Mouse (Mus musculus): Measurements from ENCODE around the gene Rpl35a. TPM values are rescaled to one million over a fixed set of nuclear protein-coding genes. Genes with fewer than 3 reads are reported as not detected.
A peak's percentile ranks its signal among the peaks of the same experiment; 100 is the strongest.

The Rpl35a gene
- polyA plus RNA-seq (2012; rRNA removed), result 425 and 427 TPM in 2 replicates

DNA sequence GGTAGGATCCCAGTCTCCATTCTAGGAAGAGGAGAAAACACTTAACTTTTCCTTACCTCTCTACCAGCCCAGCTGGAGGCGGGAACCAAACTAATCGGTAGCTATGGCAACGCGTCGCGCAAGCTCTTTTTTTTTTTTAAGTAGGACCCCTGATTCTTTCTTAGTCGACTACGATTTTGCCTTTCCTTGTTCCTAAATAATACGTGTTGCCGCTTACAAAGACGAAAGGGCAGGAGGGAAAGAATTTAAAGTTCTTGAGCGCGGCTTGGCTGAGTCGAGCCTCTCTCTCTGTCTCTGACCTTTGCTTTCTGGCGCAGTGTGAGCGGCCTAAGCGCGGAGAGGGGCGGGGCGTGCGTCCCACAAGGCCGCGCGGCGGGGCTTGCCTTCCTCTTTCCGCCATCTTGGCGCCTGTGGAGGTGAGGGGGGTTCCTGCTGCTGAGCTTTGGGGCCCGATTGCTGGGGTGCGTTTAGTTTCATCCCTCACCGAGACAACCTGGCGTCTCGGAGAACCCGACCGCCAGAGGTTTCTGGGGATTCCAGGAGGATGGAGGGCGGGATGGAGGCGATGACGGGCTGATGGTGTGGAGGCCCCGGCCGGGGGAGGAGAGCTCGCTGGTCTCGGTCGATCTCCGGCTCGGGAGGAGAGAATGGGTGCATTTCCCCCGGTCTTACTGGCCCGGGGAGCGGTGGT, at the start of gene Rpl35a, which contains the start of gene Iqcg:
Gene Rpl35a (plus strand): TSS at position 359 of the 691 bp plus-strand sequence.
Gene Iqcg (minus strand): TSS at position 124 of the 691 bp plus-strand sequence.
- DNase-seq (ENCODE audit: low read depth, low spot score), result peak; percentile 78
- under 1% methylated on average over 47 of the region's 47 CpGs for WGBS

DNA sequence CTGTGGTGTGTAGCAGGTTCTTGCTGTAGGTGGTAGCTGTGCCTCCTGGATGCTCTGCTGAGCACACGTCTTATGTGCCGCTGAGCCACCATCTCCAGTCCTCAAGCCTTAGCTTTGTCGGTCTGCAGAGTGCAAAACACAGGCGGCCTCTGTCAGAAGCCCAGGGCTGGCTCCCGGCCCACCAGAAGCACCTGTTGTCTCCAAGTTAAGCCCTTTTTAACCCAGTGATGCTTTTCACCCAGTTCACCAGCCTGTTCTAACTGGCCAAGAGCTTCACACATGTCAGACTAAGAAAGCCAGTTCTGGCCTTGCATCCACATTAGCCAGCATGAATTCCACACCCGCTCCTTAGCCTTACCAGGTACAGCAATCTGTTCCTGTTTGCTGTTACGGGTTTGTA, 49.4 kb upstream of the Rpl35a start:
- 85% methylated on average over 7 of the region's 7 CpGs for WGBS
- no peak for DNase-seq (ENCODE audit: low read depth, low spot score)

DNA sequence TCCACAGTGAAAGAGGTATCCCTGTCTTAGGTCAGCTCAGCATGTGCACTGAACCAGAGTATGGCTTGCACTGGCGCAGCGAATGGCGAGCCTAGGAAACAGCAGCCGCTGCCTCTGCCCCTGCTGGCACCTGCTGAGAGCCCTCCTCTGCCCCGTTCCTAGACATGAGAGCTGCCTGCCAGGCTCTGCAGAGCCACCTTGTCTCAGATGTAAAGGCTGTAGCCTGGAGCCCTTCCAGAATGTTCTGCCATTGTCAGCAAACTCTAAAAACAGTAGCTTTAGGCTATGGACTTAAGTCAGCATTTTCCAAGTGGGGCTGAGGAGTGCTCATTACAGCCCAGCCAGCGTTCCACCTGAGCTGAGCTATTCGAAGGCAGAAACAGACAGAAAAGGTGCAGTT, 48.8 kb upstream of the Rpl35a start:
- no peak for DNase-seq (ENCODE audit: low read depth, low spot score)
- WGBS, result 92% methylated on average over 7 of the region's 7 CpGs

DNA sequence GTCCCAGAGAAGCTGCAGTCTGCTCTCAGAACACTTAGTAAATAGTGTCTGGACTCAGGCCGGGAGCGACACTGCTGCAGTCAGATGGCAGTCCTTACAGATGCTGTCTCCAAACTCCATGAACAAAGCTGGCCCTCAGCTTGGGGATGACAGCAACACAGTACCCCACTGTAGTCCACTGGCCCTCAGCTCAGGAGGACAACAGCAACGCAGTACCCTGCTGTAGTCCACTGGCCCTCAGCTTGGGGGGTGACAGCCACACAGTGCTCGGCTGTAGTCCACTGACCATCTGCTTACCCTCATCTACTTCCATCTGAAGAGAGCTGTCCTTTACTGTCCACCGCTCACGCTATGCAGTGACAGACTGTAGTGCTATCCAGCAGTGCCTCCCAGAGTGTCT, 46.1 kb upstream of the Rpl35a start:
- 95% methylated on average over 6 of the region's 6 CpGs for WGBS
- DNase-seq (ENCODE audit: low read depth, low spot score), result no peak

DNA sequence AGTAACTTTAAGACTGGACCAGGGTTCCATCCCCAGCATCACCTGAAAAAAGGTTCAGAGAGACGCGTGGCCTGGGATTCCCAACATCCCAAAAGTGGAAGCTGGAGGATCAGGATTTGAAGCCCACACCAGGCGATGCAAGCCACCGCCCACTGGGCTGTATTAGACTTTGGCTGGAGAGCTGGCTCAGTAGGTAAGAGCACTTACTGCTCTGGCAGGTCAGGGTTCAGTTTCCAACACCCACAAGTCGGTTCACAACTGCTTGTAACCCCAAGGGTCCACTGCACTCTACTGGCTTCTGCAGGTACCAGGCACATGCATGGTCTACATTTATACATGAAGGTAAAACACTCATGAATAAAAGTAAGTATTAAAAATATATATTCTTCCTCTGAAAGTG, 42.5 kb upstream of the Rpl35a start:
- WGBS, result 89% methylated on average over 5 of the region's 5 CpGs
- no peak for DNase-seq (ENCODE audit: low read depth, low spot score)

DNA sequence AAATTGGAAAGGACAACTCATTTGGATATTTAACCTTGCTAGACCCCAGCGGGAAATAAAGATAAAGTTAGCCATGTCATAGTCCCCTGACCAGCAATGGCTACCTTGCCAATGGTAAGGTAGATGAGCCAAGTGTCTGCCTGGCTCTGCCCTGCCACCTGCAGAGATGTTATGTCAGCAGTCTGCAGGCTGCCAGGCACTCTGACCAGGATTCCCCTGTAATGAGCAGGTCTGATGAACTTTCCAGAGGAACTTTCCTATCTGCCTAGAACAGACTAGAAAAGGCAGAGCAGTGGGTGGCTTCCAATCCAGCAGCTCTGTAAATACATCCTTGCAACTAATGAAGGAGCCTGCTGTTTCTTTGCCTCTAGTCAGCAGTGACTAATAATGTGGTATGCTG, 41.3 kb upstream of the Rpl35a start:
- DNase-seq (ENCODE audit: low read depth, low spot score), result no peak
- WGBS, result 93% methylated on average over 1 of the region's 1 CpGs

DNA sequence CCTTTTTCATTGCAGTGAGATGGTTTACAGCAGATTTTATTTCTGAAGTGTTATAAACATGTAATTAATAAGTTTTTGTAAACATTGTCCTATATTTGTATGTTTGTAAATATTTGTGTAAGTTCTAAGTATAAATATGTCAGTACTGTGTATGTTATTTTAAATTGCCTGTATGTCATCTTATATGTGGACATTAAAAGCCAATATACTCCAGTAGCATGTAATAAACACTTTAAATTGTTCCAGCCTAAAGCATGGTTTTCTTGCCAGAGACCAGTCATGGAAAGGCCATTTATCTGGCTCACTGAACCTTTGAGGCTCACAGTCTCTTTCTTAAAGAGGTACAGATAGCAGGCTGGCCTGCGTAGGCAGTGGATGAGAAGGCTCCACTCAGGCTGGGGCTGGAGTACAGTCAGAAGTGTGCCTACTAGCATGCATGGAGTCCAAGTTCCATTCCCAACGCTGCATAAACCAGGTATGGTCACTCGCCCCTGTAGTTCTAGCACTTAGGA, 40.8 kb upstream of the Rpl35a start:
- DNase-seq (ENCODE audit: low read depth, low spot score), result no peak
- WGBS, result 87% methylated on average over 3 of the region's 3 CpGs

DNA sequence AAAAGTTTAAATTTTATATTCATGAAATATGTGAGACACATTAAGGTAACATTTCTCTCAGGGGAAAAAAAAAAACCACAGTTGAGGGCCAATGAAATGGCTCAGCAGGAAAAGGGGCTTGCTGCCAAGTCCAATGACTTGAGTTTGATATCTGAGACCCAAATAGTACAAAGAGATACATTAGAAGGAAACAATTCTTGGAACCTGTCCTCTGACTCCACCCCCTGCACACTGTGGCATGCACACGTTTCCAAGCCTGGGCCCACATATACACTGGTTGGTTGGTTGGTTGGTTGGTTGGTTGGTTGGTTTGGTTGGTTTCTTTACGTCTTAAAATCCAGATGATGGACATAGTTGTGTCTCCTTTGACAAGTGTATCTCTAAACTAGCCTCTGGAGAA, 40.3 kb upstream of the Rpl35a start:
- DNase-seq (ENCODE audit: low read depth, low spot score), result no peak
- WGBS, result 84% methylated on average over 2 of the region's 2 CpGs

DNA sequence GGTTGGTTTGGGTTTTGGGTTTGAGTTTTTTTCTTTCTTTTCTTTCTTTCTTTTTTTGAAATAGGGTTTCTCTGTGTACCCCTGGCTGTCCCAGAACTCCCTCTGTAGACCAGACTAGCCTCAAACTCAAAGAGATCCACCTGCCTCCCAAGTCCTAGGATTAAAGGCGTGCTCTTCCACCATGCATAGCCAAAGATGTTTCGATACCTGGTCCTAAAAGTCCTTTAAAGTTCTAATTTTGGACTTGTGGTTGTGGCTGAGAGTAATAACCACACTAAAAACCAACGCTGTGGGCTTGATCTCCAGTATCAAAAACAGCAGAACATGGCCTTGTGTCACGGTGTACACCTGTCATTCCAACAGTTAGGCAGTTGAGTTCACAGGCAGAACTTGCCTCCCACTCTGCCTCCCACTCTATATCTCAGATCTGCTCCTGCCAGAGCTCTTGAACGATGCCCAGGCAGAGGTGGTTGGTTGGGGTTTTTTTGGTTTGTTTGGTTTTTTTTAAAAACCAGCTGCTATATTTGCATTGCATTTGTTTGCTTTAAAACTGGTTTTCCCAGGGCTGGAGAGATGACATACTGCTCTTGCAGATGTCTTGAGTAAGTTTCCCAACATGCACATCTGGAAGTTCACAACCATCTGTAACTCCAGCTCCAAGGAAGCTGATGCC, 38.4 kb upstream of the Rpl35a start:
- DNase-seq (ENCODE audit: low read depth, low spot score), result peak; percentile 16
- WGBS, result 43% methylated on average over 5 of the region's 5 CpGs

DNA sequence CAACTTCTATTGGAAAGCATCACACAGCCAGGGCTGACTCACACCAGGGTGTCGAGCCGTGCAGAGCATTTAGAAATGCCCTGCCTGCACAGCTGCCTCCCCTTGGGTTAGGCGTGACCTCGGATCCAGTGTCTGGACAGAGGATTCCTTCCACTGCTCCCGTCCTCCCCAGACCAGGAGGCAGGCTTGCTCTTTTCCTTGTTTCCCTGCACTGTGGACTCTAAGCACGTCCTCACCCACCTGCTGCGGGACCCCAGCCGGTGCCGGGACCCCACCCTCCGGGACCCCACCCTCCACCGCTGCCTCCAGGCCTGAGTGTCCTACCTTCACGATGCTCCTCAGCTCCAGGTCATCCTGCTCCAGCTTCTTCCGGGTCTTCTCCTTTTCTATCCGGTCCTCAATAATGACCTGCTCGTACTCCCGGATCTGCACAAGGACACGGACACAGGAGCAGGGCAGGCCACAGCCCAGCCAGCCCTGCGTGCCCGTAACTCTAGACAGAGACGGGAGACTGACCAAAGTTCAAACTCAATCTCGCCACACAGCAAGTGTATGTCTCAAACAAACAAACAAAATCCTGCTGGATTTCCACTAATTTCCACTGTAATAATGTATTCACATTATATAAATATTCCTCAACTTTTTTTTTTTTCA, 37.0 kb upstream of the Rpl35a start:
- peak; percentile 16 for DNase-seq (ENCODE audit: low read depth, low spot score)
- WGBS, result 26% methylated on average over 21 of the region's 21 CpGs

DNA sequence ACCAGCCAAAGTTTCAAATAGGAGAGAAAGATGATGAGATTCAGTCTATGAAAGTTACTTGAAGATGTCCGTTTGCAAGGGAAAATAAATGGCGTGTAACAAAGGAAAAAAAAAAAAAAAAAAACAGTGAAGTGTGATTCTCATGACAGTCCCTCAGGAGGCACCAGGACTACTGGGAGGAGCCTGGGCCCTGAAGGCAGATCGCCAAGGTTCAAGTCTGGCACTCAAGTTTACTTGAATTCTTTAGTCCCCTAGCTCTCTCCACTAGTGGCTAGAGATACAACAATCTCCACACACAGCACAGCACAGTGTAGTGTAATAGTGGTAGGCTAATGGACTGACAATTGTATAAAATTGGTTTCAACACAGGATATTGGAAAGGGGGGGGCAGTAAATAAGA, 34.9 kb upstream of the Rpl35a start:
- WGBS, result 77% methylated on average over 3 of the region's 3 CpGs

DNA sequence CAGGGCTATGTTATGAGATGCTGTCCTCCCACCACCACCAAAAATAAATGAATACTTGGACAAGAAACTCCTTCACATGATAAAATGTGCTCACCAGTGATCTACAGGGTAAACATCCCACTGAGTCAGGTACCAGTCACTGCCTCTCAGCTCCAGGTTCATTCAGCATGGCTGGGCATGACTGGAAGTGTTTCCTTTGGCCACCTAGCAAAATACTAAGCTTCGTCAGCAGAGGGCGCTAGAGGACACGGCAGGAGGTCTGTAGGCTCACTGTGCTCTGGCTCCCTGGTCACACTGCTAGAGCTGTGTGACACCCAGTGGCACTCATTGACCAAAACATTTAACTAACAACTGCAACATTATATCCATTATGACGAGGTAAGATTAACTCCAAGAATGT, 32.5 kb upstream of the Rpl35a start:
- under 1% methylated on average over 4 of the region's 4 CpGs for WGBS
- DNase-seq (ENCODE audit: low read depth, low spot score), result peak; percentile 64

More for the DNA sequence above, 34.9 kb upstream of the Rpl35a start:
- no peak for DNase-seq (ENCODE audit: low read depth, low spot score)

DNA sequence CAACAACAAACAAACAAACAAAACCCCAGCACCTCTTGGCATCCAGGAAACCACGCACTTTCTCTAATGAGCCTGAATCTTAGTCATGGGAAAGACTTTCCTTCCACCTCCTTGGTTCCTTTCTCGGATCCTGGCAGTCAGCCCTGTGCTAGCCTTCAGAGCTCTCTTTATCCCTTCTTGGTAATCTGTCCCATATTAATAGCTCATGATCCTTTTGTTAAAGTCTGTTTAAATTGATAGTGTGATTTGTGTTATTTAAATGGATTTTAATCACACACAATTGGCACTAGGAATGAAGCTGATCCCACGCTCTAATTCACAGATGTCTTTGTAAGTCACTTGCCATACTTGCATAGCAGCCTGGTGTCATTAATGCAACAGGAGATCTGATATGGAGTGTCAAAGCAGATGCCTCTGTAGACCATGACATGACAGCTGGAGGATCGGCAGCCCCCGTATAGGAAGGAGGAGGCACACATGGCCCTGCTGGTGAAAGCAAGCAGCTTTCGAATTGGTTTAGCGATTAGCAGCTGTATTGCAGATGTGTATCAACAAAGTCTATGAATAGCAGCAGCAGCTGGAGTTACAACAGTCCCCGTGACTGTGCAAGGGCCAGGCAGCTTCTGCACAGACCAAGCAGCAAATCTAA, 31.7 kb upstream of the Rpl35a start:
- WGBS, result 70% methylated on average over 8 of the region's 8 CpGs
- no peak for DNase-seq (ENCODE audit: low read depth, low spot score)

DNA sequence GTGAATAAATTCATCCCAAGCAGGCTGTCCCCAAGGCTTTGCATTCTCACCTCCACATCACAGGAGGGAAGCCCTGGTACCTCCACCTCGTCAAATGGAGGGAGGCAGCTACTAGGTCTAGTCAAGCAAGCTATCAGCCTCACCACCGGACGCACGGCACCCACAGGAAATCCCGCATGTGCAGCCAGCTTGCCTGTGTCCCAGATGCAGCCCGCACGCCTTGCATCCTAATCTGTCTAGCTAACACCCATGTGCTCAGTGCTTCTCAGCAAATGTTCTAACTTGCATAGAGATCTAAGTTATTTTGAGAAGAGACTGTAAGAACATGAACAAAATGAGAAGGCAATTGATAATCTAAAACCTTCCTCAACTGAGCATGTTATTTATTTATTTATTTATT, 29.9 kb upstream of the Rpl35a start:
- 89% methylated on average over 7 of the region's 7 CpGs for WGBS
- DNase-seq (ENCODE audit: low read depth, low spot score), result no peak

DNA sequence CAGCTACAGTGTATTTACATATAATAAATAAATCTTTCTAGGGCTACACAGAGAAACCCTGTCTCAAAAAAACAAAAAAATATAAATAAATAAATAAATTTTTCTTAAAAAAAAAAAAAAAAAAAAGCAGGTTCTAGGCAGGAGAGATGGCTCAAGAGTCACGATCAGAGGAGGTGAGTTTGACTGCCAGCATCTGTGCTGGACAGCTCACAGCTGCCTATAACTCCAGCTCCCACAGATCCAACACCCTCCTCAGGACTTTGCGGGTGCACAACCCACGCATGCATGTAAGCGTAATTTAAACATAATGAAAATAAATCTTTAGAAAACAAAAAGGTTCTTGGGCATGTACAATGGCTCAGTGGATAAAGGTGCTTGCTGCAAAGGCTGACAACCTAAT, 20.2 kb upstream of the Rpl35a start:
- no peak for DNase-seq (ENCODE audit: low read depth, low spot score)
- WGBS, result 89% methylated on average over 4 of the region's 4 CpGs

DNA sequence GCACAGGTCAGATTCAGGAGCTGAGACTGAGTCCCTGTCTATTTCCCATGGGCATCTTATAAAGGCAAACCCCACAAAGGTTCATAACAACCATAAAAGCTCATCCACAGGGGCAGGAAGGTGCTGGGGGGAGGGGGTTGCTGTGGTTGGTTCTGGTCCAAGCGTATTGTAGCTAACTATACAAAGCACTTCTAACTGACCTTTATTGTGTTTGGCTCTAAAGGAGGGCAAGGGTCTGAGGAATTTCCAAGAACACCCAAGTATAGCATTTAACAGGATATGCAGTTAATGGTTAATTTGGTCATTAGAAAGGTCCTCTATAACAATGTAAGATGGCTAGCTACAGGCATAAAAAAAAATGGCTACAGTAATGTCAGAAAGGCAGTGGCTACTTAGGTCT, 13.6 kb upstream of the Rpl35a start:
- 95% methylated on average over 1 of the region's 1 CpGs for WGBS
- no peak for DNase-seq (ENCODE audit: low read depth, low spot score)

DNA sequence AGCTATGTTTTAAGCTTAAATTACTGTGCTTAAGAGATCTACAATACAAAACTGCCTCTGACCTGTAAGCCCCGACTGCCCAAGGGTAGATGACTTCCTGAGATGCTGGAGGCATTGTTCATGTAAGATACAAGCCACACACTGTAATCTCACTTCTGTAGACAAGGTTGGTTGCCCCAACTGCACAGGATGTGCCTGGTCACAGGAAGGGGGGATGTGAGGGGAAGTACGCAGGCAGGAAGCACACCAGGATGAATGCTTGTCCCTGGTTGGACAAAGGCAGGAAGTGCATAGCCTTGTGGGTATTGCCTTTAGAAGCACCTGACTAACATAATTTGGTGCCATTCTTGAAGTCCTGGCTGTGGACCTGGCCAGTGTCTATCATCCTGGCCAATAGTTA, 13.0 kb upstream of the Rpl35a start:
- DNase-seq (ENCODE audit: low read depth, low spot score), result no peak
- WGBS, result 68% methylated on average over 2 of the region's 2 CpGs

DNA sequence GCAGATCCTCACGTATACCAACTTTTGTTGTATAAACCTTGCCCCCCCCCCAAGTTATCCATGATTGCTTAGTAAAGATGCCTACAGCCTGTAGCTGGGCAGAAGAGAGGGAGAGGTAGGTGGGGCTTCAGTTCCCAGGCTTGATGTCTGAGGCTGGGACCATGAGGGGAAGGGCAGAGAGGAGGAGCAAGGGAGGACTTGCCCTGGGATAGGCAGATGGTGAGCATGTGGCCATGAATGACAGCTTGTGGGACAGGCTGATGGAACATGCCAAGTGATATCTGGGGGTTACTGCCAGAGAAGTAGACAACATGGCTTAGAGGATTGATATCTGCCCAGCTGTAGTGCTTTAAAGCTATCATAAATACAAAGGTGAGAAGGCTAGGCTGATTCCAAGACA, 8.2 kb upstream of the Rpl35a start:
- DNase-seq (ENCODE audit: low read depth, low spot score), result no peak
- WGBS, result 88% methylated on average over 1 of the region's 1 CpGs

DNA sequence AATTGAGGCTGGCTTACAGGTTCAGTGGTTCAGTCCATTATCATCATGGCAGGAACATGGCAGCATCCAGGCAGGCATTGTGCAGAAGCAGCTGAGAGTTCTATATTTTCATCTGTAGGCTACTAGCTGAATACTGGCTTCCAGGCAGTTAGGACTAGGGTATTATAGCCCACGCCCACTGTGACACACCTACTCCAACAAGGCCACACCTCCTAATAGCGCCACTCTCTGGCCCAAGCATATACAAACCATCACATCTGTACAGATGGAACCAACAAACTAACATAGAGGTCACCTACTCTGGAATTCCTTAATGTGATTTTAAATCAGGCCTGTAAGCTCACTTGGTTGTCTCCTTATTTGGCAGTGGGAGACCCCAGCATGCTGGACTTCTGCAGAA, 7.6 kb upstream of the Rpl35a start:
- 52% methylated on average over 2 of the region's 2 CpGs for WGBS
- no peak for DNase-seq (ENCODE audit: low read depth, low spot score)

DNA sequence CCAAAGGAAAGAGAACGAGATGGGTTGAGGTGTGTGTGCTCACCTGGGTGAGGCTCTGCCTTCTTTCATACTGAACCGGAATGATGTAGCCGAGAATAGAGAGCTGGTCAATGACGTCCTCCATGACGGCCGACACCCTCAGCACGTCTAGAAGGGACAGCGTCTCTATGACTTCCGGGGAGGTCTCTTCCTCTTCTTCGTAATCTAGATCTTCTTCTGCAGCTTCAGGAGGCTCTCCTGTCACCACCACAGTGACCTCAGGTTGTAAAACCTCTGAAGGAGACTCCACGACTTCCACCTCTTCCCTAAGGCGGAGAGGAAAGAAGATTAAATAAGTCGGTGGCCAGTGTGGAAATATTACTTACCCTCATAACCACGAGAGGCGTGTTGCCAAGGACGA, 6.4 kb upstream of the Rpl35a start:
- WGBS, result 84% methylated on average over 16 of the region's 16 CpGs
- DNase-seq (ENCODE audit: low read depth, low spot score), result no peak

Data from large intestine, adult 2 months (tissue).